Mouse (Mus musculus): ENCODE results near the gene Fam136a. TPM values are rescaled to one million over a fixed set of nuclear protein-coding genes. Genes with fewer than 3 reads are reported as not detected.

Gene Fam136a
- 122 TPM for polyA plus RNA-seq (2014; fragmentation: Illumina TruSeq; extraction: RNeasy Lipid Tissue Mini Kit (QIAGEN cat#74804); ENCODE audit: low read depth, low replicate concordance)

GRCm38 (mm10) chr6:86365371-86366124, at the start of gene Fam136a:
Gene Fam136a (plus strand): TSS chr6:86365646.

DNA sequence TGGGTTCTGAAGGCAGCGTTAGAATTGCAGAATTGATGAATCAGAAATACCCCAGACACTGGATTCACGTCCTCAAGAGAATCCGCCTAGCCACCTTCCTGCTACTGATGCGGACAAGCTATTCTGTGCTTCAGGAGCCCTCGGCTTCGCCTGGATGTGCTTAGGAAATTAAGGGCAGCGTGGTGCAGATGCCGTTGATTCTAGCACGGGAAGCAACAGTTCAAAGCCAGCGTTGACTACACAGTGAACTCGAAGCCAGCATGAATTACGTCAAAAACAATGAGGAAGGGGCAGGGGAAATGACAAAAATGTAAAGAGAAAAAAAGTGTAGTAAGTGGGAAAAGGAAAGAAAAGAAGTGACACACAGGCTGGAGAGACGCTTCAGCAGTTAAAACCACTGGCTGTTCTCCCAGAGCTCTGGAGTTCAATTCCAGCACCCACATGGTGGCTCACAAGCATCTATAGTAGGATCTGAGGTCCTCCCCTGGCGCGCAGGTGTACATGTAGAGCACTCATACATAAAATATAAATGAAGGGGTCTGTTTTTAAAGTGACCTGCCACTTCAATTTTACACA, 5.4 kb downstream of the Fam136a start, which contains the start of gene Snrpg:
Snrpg (plus strand) TSS at position 541 of the 576 bp plus-strand sequence.

GRCm38 (mm10) chr6:86396581-86397256, 31.3 kb downstream of the Fam136a start, which contains the start of gene Pcyox1:
Gene Pcyox1 (minus strand): TSS chr6:86397154.

GRCm38 (mm10) chr6:86404100-86404861, 38.8 kb downstream of the Fam136a start, which contains the start of gene Tia1:
Gene Tia1 (plus strand): TSS chr6:86404219.

Other genes with a start within 250 kb of the Fam136a start
- 7.5 TPM for gene Tgfa, start 170.4 kb upstream of the Fam136a start, polyA plus RNA-seq (2014; fragmentation: Illumina TruSeq; extraction: RNeasy Lipid Tissue Mini Kit (QIAGEN cat#74804); ENCODE audit: low read depth, low replicate concordance)
- 15.7 TPM for gene Snrpg, start 5.7 kb downstream of the Fam136a start, polyA plus RNA-seq (2014; fragmentation: Illumina TruSeq; extraction: RNeasy Lipid Tissue Mini Kit (QIAGEN cat#74804); ENCODE audit: low read depth, low replicate concordance)
- 103 TPM for gene Pcyox1, start 31.5 kb downstream of the Fam136a start, polyA plus RNA-seq (2014; fragmentation: Illumina TruSeq; extraction: RNeasy Lipid Tissue Mini Kit (QIAGEN cat#74804); ENCODE audit: low read depth, low replicate concordance)
- 13.7 TPM for gene Tia1, start 38.6 kb downstream of the Fam136a start, polyA plus RNA-seq (2014; fragmentation: Illumina TruSeq; extraction: RNeasy Lipid Tissue Mini Kit (QIAGEN cat#74804); ENCODE audit: low read depth, low replicate concordance)
- gene Gm44790, start 61.0 kb downstream of the Fam136a start, polyA plus RNA-seq (2014; fragmentation: Illumina TruSeq; extraction: RNeasy Lipid Tissue Mini Kit (QIAGEN cat#74804); ENCODE audit: low read depth, low replicate concordance) = not detected
- gene C87436, start 72.7 kb downstream of the Fam136a start, polyA plus RNA-seq (2014; fragmentation: Illumina TruSeq; extraction: RNeasy Lipid Tissue Mini Kit (QIAGEN cat#74804); ENCODE audit: low read depth, low replicate concordance) = 9.0 TPM
- gene Pcbp1, start 160.7 kb downstream of the Fam136a start, polyA plus RNA-seq (2014; fragmentation: Illumina TruSeq; extraction: RNeasy Lipid Tissue Mini Kit (QIAGEN cat#74804); ENCODE audit: low read depth, low replicate concordance) = 68.5 TPM

Data from liver, adult 10 weeks (tissue).